ENCODE assay signal across 22 mouse cellular contexts in the genomic region with DNA sequence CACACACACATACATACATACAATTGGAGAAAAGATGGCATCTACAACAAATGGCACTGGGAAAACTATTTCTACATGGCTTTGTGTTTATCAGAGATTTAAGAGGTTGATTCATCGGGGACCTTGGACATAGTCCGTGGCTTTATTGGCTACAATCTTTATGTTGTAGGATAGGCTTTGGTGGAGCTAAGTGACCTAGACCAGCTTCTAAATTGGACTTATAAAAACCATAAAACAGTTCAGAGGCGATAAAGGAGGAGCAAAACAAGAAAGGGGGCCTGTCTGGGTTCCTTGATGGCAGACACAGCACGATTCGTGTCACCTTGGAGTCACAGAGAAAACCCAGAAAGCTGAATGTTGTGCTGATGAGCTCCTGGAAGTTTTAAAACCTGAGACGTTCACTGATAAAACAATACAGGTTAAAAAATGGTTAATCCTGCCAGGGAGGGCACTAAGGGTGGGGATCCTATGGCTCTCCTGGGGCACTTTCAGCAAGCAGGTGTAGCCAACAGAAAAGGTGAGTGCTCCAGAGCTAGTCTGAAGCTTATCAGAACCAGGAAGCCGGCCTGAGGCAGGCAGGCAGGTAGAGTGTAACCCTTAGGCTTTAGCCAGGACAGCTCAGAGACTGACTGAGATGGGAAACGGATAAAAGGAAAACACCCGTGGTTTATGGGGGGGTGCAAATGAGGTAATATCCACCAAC. TPM values are rescaled to one million over a fixed set of nuclear protein-coding genes. Genes with fewer than 3 reads are reported as not detected.
"Had no signal": no experiment of that assay in that cellular context is flagged by ENCODE, and none has a peak within 500 bp of the region (broad histone marks: within the 10 kb centered on the region; RNA-seq: fewer than 3 reads in every experiment).

No protein-coding gene starts in this region.

- H3K4me1 ChIP-seq: stomach, embryonic 15.5 days had no signal

- H3K27ac ChIP-seq: limb, embryonic 15.5 days; liver, embryonic 12.5 days; midbrain, embryonic 10.5 days; neural tube, embryonic 13.5 days; stomach, embryonic 15.5 days had no signal

- H3K9me3 ChIP-seq: limb, embryonic 15.5 days; liver, embryonic 12.5 days; midbrain, embryonic 10.5 days; neural tube, embryonic 13.5 days; stomach, embryonic 15.5 days had no signal

- DNase-seq: kidney, postnatal 25 days; layer of hippocampus, adult 9-11 months; layer of hippocampus, postnatal 36 days; lung, embryonic 14.5 days; lung, postnatal 10 days; lung, postnatal 4 days; midbrain, embryonic 14.5 days; retina, postnatal 1 day; right cerebral cortex, postnatal 4 days; thymus, adult 18-20 months had no signal

- H3K4me2 ChIP-seq: limb, embryonic 15.5 days; liver, embryonic 12.5 days; lung, embryonic 14.5 days; neural tube, embryonic 13.5 days; stomach, embryonic 15.5 days had no signal

- ATAC-seq: liver, embryonic 12.5 days had no signal

- H3K36me3 ChIP-seq: limb, embryonic 15.5 days; liver, embryonic 12.5 days; midbrain, embryonic 10.5 days; neural tube, embryonic 13.5 days; stomach, embryonic 15.5 days had no signal

- H3K9ac ChIP-seq: limb, embryonic 15.5 days; liver, embryonic 12.5 days; lung, embryonic 14.5 days; neural tube, embryonic 13.5 days; stomach, embryonic 15.5 days had no signal

- H3K4me3 ChIP-seq: limb, embryonic 15.5 days; liver, embryonic 12.5 days; midbrain, embryonic 10.5 days; neural tube, embryonic 13.5 days; stomach, embryonic 15.5 days had no signal

RNA-seq across cellular contexts. Expression of gene Gm10428, which starts 8.0 kb away (rescaled TPM):
- total RNA-seq: layer of hippocampus, adult 18-20 months; layer of hippocampus, postnatal 36 days; left cerebral cortex, adult 8-10 months; left cerebral cortex, postnatal 25 days; megakaryocyte, adult 5-6 weeks had no signal
- polyA plus RNA-seq: kidney, embryonic 16.5 days; limb, embryonic 15.5 days; liver, embryonic 12.5 days; liver, embryonic 16.5 days; lung, embryonic 14.5 days; midbrain, embryonic 10.5 days; midbrain, embryonic 14.5 days; neural tube, embryonic 13.5 days; spleen, adult 2 months; stomach, embryonic 15.5 days had no signal
